Mouse (Mus musculus) skeletal muscle tissue, adult 2 months (tissue): ENCODE measurements around the gene Hemgn.

Experiments
- DNase-seq: peaks from one replicate; pipeline ENCODE4 v3.0.0-alpha.2; 2012; ENCODE audit warnings: low read depth, low spot score

The Hemgn gene

DNA sequence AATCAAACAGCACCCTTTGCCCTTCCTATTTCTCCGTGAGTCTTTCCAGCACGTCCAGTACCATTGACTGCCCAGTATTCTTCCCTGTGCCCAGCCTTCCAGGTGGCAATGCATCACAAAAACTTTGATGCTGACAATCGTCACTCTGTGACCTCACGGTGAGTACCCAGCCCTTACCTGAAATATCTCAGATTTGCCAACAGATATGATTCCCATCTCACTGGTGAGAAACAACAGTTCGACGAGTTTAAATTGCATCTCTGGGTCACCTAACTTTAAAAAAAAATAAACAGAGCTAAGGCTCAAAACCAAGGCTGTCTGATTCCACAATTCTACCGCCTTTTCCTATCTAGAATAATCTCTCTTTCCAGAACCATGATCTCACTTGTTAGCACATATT is at the start of gene Hemgn:
Gene Hemgn (minus strand): TSS at position 101 of the 400 bp plus-strand sequence.
- DNase-seq: no peak

DNA sequence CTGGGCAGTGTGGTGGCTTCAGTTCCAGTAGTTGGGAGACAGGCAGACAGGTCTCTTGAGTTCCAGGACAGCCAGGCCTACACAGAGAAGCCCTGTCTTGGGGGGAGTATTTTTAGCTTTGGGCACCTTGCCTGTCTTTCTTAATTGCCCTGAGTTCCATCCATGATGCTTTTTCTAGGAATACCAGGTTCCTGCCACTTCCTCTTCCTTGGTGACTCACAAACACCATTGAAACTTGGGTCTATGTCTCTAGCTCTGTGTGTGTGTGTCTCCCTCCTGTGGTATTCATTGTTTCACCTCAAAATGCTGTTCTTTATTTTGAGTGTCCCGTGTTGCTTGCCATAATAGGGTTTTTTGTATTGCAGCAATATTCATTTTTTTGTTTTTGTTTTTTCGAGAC is 45.1 kb upstream of the Hemgn start:
- DNase-seq: no peak

DNA sequence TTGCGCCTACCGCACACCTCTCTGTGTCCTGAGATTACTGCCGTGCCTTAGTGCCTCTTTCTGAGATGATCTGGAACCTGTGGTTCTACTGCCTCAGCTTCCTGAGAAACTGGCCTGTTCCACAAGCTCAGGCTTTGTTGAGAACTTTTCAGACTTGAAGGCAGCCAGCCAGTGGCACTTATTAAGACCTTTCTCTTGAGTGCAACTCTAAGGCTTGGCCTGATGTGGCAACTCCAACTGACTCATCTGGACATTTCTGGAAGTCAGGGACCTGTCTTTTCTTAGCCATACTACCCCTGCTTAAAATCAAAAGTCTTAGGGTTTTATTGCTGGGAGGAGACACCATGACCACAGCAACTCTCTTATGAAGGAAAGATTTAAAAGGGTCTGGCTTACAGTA is 43.9 kb upstream of the Hemgn start:
- DNase-seq: no peak

DNA sequence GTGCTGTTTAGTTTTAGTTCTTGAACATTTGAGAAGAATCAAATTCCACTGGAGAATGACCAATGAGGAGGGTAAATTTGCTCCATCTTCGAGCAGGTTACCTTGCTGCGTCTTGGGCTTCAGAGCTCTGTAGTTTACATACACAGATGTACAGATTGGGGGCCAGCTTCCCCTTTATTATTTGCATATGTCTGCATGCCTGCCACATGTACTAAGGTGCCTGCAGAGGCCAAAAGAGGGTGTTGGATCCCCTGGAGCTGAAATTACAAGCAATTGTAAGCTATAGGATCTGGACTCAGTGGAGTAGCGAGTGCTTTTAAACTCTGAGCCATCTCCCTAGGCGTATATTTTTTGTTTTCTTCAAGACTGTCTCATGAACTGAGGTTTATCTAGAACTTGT is 43.5 kb upstream of the Hemgn start:
- no peak for DNase-seq

DNA sequence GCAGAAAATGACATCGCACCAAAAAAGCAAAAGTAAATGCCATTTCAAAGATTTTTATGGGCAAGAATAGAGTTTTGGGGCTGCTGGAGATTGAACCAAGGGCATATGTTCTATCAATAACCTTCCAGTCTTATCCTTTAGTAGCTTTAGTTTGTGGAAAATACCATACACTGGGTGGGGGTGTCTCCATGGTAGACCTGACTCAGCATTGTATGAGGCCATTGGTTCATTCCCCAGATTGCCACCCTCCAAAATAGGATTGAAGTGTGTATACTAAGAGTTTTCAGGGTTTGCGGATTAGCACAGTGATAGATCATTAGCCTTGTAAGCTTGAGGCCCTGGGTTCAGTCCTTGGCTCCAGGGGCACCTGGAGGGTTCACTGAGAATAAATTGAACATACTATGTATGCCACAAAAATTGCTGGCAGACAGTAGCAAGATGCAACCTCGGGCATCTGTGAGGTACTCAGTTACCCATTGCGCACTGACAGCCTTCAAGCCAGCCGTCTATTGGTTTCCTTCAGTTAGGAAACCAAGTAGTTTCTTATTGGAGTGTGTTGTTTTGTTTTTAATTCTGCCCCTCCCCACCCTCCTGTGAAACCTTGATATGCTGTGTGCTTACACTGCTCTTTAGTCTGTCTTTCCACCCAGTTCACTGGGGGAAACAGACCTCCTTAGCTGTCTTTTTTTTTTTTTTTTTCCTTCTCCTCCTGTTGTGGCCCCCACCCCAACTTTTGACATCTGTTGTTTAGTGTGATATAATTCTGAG is 41.0 kb upstream of the Hemgn start:
- DNase-seq: no peak

DNA sequence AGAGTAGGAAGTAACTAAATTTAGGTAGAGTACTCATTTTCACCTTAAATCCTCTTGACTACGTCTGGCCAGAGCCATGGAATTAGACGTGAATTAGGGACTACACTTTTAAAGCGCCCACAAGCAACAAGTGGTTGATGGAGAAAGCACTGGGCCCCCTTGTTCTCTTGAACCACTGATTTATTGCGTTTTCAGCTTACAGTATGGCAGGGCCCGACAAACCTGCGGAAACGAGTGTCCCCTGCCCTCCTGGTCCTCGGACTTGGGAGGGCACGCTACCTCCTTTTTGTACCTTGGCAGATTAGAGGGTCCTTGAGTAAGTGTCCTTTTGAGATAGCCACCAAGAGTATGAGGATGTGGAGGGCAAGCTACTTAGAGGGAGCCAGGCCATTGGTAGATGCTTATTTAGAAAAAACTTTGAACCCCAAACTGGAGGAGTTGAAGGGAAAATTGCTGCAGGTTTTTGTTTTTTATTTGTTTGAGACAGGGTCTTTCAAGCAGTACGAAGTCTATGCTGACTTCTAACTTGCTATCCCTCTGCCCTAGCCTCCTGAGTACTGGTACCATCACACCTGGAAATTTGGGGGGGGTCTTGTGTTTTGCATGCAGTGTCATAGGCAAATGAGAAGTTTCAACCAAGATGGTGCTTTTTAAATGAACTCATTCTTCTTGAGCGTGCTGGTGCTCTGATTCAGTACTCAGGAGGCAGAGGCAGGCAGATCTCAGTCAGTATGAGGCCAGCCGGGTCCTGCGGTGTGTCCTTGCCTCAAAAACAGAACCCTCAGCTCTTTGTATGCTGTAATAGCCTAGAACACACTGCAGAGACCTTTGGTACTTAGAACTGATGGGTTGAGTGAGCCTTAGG is 39.8 kb upstream of the Hemgn start:
- DNase-seq: no peak

DNA sequence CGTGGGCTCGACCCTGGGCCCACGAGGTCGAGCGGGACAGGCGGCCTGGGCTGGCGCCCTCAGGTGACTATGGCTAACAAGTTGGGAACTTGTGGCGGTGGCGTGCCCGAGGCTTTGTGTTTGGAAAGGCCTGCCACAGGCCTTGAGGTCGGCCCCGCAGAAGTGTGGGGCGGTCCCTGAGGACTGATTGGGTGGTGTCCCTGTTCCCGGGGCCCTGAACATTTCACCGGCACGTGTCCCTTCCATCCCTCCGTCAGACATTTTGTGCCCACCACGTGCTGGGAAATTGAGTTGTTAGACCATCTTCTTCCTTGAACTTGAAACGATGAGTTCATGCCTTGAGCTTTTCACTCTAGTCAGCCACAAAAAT is 39.2 kb upstream of the Hemgn start:
- DNase-seq: peak; percentile 33

DNA sequence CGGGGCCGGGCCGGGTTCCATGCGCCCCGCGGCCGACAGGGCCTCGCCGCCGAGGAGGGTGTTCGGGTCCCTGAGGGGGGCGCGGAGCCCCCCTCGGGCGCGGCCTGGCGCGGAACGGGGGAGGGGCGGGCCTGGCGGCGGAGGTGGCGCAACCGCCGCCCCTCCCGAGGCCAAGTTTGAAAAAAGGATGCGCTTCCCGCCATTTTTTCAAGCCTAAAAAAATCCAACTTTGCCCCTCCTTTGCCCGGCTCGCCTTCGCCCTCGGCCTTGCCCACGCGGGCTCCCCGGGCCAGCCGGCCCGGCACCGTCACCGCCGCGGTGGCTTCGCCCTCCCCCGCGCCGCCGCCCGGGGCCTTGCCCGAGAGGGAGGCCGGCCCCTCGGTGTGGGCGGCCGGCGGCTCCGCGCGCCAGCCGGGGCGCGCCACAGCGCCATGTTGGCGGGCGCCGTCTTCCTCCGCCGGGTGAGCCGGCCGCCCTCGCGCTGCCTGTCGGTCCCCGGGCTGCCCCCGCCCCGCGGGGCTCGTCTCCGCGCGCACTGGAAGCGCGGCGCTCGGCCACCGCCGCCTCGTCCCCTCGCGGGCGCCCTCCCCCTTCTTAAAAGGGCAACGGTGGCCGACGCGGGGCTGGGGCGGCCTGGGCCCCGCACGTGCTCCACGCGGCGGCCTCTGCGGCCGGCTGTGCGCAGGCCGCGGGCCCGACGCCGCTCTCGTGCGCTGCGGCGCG is 38.6 kb upstream of the Hemgn start:
- peak; percentile 68 for DNase-seq

DNA sequence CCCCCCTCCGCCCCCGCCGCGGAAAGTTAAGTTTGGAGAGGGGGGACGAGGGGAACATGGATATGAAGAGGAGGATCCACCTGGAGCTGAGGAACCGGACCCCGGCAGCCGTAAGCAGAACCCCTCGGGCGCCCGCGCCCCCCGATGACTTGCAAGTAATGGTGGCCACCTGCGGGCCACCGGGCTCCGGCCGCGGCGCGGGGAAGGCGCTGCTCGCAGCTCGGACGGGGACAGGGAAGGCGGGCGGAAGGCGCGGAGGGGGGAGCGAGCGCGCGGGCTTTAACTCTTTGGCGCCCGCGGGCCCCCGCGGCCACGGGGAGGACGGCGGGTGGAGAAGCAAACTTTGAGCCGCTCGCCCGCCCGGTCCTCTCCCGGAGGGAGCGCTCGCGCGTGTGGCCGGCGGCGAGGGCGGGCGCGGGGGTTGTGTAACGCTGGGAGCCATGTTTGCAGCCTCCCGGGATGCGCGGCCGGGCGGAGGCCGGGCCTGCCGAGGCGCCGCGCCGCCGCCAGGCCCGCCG is 38.0 kb upstream of the Hemgn start:
- DNase-seq: peak; percentile 40

DNA sequence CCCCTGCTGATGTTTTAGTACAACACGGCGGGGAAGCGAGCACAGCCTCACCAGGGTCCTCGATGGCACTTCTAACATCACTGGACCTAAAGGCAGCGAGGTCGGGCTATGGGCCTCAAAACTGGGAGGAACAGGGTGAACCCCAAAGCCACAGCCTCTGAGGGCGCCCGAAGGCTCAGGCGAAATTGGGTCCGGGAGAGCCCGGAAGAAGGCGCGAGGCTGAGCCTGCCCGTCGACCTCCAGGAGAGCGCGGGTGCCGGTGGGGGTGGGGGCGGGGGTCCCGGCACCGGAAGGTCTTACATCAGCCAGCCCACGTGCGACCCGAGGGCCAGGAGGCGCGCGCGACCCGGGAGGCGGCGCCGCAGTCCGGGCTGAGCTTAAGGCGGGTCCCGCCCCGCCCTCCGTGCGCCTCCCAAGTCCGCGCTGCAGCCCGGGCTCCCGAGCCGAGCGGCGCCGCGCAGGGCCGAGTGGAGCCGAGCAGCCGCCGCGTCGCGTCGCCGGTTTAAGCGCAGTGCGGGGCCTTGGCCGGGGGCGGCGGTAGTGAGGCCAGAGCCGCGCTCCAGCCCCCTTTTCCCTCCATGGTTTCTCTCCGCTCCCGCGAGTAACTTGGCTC is 37.3 kb upstream of the Hemgn start, which contains the start of gene Anp32b:
Gene Anp32b (plus strand): TSS at position 384 of the 613 bp plus-strand sequence.
- peak; percentile 89 for DNase-seq

DNA sequence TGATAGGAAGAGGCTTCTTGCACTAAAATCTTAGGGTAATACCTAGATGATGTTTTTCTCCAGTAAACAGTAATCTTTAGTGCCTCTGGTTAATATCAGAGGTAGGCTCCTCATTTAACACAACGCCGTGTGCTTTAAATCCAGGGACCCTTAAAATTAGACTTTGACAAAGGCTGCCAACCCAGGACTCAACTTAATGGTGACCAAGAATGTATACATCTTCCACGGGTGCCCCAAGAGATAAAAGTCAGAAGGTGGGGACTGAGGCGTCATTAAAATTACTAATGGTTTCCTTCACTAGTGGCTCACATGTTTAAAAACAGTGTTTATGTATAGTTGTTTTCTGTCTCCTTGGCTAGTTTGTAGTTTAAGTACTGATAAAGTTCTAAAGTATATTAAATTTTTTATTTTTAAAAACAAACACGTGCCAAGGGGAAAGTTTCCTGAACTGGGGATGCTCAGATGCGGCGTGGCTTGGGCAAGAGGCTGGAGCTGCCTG is 36.8 kb upstream of the Hemgn start:
- DNase-seq: no peak

DNA sequence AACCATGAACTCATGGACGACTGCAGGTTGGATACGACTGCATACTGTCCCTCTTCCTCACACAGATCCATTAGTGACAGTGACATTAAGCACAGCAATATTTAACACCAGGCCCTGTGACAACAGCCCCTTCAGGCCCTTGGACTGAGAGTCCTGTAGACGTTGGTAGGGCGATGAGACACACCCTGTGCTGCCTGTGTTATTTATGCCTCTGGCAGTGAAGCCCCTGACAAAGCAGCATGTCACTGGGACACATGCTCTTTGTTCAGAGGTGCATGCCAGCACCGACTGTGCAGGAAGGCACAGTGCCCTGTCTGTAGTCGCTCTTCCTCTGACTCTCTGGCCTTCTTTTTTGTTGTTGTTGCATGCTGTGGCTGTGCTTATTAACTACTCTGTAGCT is 35.6 kb upstream of the Hemgn start:
- DNase-seq: no peak

DNA sequence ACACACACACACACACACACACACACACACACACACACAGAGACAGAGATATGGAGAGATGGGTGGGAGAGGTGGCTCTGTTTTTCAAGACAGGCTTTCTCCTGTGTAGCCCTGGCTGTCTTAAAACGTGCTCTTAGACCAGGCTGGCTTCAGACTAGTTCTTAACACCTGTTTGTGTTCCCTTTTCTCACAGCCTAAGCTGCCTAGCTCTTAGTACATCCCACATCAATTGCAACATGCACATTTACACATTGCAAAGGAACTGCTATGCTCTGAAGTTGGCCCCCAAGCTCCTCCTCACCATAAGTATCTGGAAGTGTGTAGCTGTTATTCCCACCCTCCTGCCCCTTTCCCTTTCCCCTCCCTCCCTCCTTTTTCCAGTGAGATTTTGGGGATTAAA is 34.2 kb upstream of the Hemgn start:
- no peak for DNase-seq

DNA sequence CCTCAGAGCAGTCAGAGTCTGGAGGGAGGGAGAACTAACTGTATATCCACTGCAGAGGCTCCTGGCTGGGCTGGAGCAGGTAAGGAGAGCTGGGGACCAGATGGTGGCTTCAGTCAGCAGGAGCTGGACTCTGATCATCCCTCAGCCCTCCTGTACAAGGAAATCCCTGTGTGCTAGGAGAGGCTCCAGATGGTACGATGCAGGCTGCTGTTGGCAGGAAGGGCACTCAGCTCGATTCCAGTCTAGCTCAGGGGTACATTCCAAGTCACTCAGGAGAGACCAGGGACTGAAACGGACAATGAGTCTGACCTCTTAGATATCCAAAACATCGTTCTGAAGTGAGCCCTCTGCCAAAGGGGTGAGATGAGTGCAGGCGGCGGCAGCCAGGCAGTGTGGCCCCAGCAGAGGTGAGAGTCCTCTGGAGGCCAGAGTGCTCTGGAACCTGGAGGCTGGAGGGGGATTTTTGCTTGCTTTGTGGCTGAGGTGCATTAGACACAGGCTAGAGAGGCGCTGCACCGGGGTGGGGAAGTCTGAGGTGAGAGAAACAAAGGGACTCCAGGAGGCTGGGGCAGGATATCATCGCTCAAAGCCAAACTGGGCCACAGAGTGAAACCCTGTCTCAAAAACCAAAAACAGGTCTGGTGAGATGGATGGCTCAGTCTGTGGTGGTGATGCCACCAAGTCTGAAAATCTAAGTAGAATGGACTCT is 32.1 kb upstream of the Hemgn start:
- DNase-seq: no peak

DNA sequence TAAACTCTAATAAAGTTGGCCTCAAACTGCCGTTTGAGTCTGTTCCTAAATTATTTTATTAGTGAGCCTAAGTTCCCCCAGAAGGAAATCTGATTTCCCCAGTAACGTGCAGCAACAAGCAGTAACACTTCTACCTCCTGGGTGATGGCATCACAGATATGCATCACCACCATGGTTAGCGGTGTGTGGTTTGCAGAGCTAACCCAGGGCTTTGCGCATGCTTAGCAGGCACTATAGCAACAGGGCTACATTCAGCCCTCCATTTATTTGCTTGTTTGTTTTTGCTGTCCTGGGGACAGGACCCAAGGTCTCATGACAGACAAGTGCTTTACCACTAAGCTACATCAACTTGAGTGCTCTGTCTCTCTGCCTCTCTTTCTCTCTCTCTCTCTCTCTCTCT is 29.2 kb upstream of the Hemgn start:
- DNase-seq: no peak

DNA sequence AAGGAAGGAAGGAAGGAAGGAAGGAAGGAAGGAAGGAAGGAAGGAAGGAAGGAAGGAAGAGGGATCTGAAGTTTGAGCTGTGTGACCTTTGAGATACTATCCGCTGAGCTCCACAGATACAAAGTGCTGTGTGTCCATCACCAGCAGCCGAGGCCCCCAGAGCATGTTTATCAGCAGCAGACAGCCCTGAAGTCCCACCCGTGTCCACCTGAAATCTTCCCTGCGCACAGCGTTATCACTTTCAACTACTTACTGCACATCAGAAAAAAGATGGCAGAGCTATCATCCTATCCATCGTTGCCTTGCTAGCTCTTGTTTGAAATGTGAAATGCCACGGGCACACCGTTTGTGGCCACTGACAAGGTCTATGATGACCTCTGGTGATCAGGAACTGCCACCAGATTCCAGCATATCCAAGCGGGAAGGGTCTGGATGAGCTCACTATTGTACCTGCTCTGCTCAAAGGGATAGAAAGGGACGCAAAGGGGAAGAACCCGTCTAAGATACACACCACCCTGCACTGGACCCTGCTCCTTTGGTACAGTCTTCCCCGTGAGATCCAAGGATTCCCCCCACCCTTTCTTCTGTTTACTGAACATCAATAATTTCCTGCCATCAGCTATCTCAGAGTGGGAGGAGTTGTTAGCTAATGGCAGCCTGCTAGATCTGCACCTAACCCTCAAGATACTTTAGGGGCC is 19.2 kb upstream of the Hemgn start:
- no peak for DNase-seq

DNA sequence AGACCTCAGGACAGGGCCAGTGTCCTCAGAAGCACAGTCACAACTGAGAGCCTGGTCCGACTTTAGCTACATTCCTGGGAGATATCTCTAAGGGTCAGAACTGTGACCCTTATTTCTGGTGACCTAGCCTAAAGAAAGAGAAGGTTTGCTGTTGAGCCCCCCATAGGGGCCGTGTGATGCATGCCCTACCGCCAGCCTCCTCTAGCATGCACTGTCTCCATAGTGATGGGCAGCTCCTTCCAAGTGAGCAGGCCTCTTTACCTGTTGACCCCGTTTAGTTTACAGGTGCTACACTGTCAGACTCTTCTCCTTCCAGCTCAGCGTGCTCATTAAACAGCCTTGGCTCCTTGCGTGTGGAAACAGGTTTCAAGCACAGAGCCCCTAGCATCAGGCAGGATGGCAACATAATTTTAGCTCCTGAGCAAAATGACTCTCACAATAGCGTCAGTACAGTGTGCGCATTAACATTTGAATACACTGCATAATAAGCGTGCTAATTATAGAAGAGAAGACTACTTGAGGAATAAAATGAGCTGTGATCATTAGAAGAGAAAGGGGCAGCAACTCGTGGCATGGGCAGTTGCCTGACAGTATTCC is 15.7 kb upstream of the Hemgn start:
- DNase-seq: no peak

DNA sequence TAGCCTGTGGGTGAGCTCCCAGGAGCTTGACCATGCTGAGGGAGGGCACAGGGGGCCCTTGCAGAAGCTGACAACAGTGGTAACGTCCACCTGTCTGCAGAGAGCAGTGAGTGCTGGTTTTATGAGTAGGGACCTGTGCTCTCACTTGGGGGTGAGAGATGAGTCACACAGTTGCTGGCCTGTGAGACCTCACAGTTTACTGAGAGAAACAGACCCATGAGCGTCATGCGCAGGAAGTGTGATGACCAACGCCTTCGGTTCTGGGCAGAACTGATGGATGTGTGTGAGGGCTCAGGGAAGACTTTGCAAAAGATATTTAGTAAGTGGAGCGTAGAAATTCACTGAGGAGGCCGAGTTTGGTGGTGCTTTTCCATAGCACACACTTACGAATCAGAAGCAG is 9.3 kb upstream of the Hemgn start:
- no peak for DNase-seq

DNA sequence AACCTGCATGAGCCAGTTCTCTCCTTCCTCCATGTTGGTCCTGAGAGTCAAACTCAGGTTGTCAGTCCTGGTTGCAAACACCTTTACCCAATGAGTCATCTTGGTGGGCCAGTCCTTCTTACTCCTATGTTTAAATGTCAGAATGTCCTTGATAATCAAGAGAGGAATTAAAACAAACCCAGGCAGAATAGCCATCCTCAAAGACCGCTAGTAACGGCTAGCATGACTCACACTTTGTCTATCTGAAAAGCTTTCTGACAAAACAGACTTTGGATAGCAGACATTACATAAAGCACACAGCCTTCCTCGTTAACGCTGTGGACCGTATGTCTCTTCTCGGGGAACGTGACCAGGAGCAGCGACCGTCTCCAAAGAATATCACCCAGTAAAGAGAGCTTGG is 5.5 kb upstream of the Hemgn start:
- DNase-seq: no peak

DNA sequence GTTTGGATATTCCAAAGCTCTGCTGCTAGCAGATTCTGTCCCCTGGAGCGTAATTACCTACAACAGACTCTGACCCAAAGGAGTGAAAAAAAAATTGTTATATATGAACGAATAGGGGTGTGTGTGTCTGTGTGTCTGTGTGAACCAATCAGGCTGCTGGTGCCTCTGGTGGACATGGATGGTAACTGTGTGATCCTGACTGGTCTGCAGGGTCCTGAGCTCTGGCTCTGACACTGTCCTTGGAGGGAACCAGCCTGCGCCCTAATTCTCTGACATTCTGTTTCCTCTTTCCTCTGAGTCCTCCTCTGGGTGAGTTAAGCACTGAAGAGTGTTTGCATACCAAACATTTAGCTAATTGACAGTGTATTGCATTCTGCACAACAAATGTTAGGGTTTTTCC is 4.2 kb upstream of the Hemgn start:
- no peak for DNase-seq
